Mouse (Mus musculus): ENCODE measurements around the gene Ppp1r27. TPM values are rescaled to one million over a fixed set of nuclear protein-coding genes. Genes with fewer than 3 reads are reported as not detected.

Ppp1r27 gene
- polyA plus RNA-seq, 1 experiment from 2014 or later, result 9.6 TPM

- Histone ChIP-seq H3K4me3 (ENCODE audit: low read depth, low read length) (peak overlapping the region; percentile 88), H3K4me1 (ENCODE audit: control insufficient read depth, insufficient read depth, low read length) (peaks cover 9% of the 10 kb centered on the region), H3K9me3 (ENCODE audit: control insufficient read depth, low read length) (peaks cover 4% of the 10 kb centered on the region; the same call in 1 of the 2 replicates), H3K4me2 (ENCODE audit: low read depth, low read length) (peak overlapping the region; percentile 64), H3K36me3 (ENCODE audit: control insufficient read depth, insufficient read depth, low read length) (peaks cover 69% of the 10 kb centered on the region), H3K27me3 (replicated peaks; ENCODE audit: control insufficient read depth, insufficient read depth, low read length) (no peaks in the 10 kb centered on the region), H3K9ac (ENCODE audit: low read depth, low read length) (peak overlapping the region; percentile 94), H3K27ac (replicated peaks; ENCODE audit: low read depth, low read length) (peak overlapping the region; percentile 96)
- ATAC-seq (ENCODE audit: low read depth), result no peak
- WGBS, result 72% methylated on average over 8 of the region's 8 CpGs
- no peak for DNase-seq (ENCODE audit: low spot score)
Measured at GRCm38 (mm10) chr11:120582268-120582981, 31.5 kb upstream of the Ppp1r27 start.

DNA sequence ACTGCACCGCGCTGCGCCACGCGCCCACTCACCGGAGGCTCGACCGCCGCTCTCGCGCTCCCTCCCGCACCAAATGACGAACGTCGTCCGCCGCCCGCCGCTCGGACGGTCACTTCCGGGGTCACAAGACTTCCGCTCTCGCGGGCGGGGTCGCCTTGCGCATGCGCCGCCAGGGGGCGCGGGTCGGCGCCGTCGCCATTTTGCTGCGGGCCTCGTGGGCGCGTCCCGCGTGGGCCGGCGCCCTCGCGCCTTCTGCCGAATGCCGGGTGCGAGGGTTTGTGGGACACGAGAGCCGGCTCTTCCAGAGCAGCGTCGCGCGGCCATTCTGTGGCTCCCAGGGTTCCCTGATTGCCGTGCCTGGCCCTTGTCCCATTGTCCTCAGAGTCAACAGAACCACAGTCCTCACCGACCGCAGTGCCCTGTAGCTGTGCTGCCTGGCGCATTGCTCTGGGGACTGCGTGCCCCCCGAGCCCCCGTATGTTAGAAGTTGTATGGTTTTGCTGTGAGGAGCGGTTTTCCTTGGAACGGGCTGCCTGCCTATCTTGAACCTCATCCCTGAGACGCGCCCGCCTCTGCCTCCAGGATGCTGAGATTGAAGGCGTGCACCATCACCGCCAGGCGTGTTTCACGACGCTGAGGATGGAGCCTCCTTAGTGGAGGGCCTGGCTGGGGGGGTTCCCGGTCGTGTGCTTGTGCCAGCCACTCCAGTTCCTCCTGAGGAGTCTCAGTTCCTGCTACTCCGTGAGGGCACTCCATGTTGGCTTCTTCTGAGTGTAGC is 30.7 kb upstream of the Ppp1r27 start, which contains the start of gene Arhgdia:
TSS of gene Arhgdia (minus strand) at position 135 of the 778 bp plus-strand sequence.
- peak; percentile 88 for DNase-seq (ENCODE audit: low spot score)
- H3K36me3 ChIP-seq (ENCODE audit: control insufficient read depth, insufficient read depth, low read length), result peaks cover 66% of the 10 kb centered on the region
- H3K9me3 ChIP-seq (ENCODE audit: control insufficient read depth, low read length), result peaks cover 4% of the 10 kb centered on the region; the same call in 1 of the 2 replicates
- no peaks in the 10 kb centered on the region for H3K27me3 ChIP-seq (replicated peaks; ENCODE audit: control insufficient read depth, insufficient read depth, low read length)
- peak within 1 kb of the TSS; percentile 94 for H3K9ac ChIP-seq (ENCODE audit: low read depth, low read length)
- peak within 1 kb of the TSS; percentile 88 for H3K4me3 ChIP-seq (ENCODE audit: low read depth, low read length)
- peaks cover 9% of the 10 kb centered on the region for H3K4me1 ChIP-seq (ENCODE audit: control insufficient read depth, insufficient read depth, low read length)
- ATAC-seq (ENCODE audit: low read depth), result peak; percentile 58
- H3K27ac ChIP-seq (replicated peaks; ENCODE audit: low read depth, low read length), result peak within 1 kb of the TSS; percentile 96
- WGBS, result 9% methylated on average over 56 of the region's 75 CpGs
- peak within 1 kb of the TSS; percentile 64 for H3K4me2 ChIP-seq (ENCODE audit: low read depth, low read length)

DNA sequence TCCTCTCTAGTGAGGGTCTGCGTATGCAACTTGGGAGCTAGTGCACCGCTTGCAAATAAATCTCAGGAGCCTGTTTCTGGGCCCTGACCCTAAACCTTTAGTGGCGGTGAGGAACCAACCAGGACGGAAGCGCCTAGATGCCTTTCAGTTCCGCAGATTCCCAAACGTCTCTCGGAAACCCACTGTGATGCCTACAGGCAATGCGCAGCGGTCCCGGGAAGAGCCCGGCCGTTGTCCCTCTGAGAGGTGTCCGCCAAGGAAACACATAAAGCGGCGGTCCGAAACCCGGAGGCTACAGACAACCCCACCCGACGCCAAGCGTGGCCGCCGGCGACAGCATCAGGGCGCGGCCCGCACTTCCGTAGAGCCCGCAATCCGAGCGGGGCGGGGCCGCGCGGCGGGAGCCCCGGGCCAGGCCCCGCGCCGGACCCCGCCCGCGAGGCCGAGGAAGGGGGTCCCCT is 30.0 kb upstream of the Ppp1r27 start:
- Histone ChIP-seq H3K27ac (replicated peaks; ENCODE audit: low read depth, low read length) (peak overlapping the region; percentile 96), H3K4me3 (ENCODE audit: low read depth, low read length) (peak overlapping the region; percentile 88), H3K9ac (ENCODE audit: low read depth, low read length) (peak overlapping the region; percentile 94), H3K27me3 (replicated peaks; ENCODE audit: control insufficient read depth, insufficient read depth, low read length) (no peaks in the 10 kb centered on the region), H3K9me3 (ENCODE audit: control insufficient read depth, low read length) (peaks cover 4% of the 10 kb centered on the region; the same call in 1 of the 2 replicates), H3K4me2 (ENCODE audit: low read depth, low read length) (peak overlapping the region; percentile 64), H3K4me1 (ENCODE audit: control insufficient read depth, insufficient read depth, low read length) (peaks cover 9% of the 10 kb centered on the region), H3K36me3 (ENCODE audit: control insufficient read depth, insufficient read depth, low read length) (peaks cover 58% of the 10 kb centered on the region)
- peak; percentile 21 for ATAC-seq (ENCODE audit: low read depth)
- WGBS, result under 1% methylated on average over 18 of the region's 44 CpGs
- peak; percentile 33 for DNase-seq (ENCODE audit: low spot score)

- no peak for ATAC-seq (ENCODE audit: low read depth)
- peaks cover 9% of the 10 kb centered on the region for H3K4me1 ChIP-seq (ENCODE audit: control insufficient read depth, insufficient read depth, low read length)
Measured at GRCm38 (mm10) chr11:120580190-120580589, 29.3 kb upstream of the Ppp1r27 start.

DNA sequence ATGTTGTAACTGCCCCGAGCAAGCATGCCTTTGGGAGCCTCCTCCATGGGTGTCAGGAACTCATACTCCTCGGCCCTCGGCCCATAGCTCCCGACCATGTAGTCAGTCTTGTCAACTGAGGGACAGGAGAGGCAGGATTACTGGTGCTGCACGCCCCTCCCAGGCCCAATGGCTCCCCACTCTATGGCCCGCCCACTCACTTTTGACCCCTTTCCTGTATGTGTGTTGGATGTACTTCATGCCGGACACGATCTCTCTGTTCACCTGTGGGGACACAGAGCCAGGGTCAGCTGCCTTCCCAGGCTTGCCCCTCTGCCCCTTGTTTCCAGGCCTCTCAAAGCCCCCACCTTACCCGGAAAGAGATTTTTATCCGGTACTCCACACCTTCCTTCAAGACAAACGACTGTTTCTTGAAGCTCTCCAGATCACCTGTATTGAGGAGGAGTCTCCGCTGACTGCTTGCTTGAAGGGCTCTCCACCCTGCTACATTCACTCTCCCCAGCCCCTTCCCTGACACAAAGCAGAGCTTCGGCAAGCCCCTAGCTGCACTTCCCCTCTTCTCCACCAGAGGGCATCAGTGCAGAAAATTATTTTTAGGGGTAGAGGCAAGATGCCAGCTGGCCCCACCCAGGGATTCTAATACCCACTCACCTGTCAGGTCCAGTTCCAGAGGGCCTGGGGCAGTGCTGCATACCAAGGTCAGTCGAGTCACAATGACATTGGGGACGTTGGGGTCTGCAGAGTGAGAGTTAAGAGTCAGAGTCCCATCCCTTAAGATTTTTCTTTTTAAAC is 28.6 kb upstream of the Ppp1r27 start:
- Histone ChIP-seq H3K9me3 (ENCODE audit: control insufficient read depth, low read length) (peaks cover 4% of the 10 kb centered on the region; the same call in 1 of the 2 replicates), H3K9ac (ENCODE audit: low read depth, low read length) (peak overlapping the region; percentile 94), H3K27ac (replicated peaks; ENCODE audit: low read depth, low read length) (peak overlapping the region; percentile 96; the same call in 1 of the 2 replicates), H3K27me3 (replicated peaks; ENCODE audit: control insufficient read depth, insufficient read depth, low read length) (no peaks in the 10 kb centered on the region), H3K4me2 (ENCODE audit: low read depth, low read length) (peak overlapping the region; percentile 64), H3K36me3 (ENCODE audit: control insufficient read depth, insufficient read depth, low read length) (peaks cover 46% of the 10 kb centered on the region), H3K4me1 (ENCODE audit: control insufficient read depth, insufficient read depth, low read length) (peaks cover 11% of the 10 kb centered on the region), H3K4me3 (ENCODE audit: low read depth, low read length) (peak overlapping the region; percentile 88)
- peak; percentile 65 for DNase-seq (ENCODE audit: low spot score)
- ATAC-seq (ENCODE audit: low read depth), result no peak
- 57% methylated on average over 15 of the region's 15 CpGs for WGBS

More at GRCm38 (mm10) chr11:120580190-120580589, 29.3 kb upstream of the Ppp1r27 start:
- H3K27me3 ChIP-seq (replicated peaks; ENCODE audit: control insufficient read depth, insufficient read depth, low read length), result no peaks in the 10 kb centered on the region
- peaks cover 4% of the 10 kb centered on the region; the same call in 1 of the 2 replicates for H3K9me3 ChIP-seq (ENCODE audit: control insufficient read depth, low read length)
- WGBS, result 66% methylated on average over 7 of the region's 7 CpGs
- peaks cover 52% of the 10 kb centered on the region for H3K36me3 ChIP-seq (ENCODE audit: control insufficient read depth, insufficient read depth, low read length)
- peak overlapping the region; percentile 96 for H3K27ac ChIP-seq (replicated peaks; ENCODE audit: low read depth, low read length)
- no peak for DNase-seq (ENCODE audit: low spot score)
- peak overlapping the region; percentile 94 for H3K9ac ChIP-seq (ENCODE audit: low read depth, low read length)
- H3K4me2 ChIP-seq (ENCODE audit: low read depth, low read length), result peak overlapping the region; percentile 64
- peak overlapping the region; percentile 88 for H3K4me3 ChIP-seq (ENCODE audit: low read depth, low read length)

DNA sequence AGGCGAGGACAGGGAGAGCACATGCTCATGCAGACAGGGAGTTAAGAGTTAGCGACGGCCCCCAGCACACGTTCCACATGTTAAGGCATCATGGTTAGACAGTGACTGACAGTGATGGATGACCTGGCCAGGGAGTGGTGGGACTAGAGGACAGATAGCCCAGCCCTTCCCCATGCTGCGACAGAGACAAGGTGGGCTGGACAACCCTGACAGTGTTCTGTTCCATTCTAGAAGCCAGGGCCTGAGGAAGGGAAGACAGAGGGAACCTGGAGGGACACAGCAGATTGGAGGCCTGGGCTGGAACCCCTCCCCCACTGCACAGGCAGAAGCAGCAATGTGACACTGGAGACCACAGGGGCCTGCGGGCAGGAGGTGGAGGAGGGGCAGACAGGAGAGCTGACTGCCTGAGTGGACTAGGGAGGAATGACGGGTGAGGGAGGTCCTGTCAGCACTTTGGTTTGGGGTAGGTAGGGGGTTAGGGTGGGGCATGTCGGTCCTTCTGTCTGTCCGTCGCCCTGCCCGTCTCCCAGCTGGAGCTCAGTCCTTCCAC is 27.8 kb upstream of the Ppp1r27 start:
- Histone ChIP-seq H3K9ac (ENCODE audit: low read depth, low read length) (0 out of 2 replicates have a peak overlapping the region, but pooled peaks have one; percentile 94), H3K4me1 (ENCODE audit: control insufficient read depth, insufficient read depth, low read length) (peaks cover 16% of the 10 kb centered on the region), H3K4me2 (ENCODE audit: low read depth, low read length) (no peak overlapping the region), H3K9me3 (ENCODE audit: control insufficient read depth, low read length) (peaks cover 1% of the 10 kb centered on the region; the same call in 1 of the 2 replicates), H3K27ac (replicated peaks; ENCODE audit: low read depth, low read length) (no peak overlapping the region), H3K4me3 (ENCODE audit: low read depth, low read length) (no peak overlapping the region), H3K36me3 (ENCODE audit: control insufficient read depth, insufficient read depth, low read length) (peaks cover 38% of the 10 kb centered on the region), H3K27me3 (replicated peaks; ENCODE audit: control insufficient read depth, insufficient read depth, low read length) (no peaks in the 10 kb centered on the region)
- ATAC-seq (ENCODE audit: low read depth) (no peak), DNase-seq (ENCODE audit: low spot score) (no peak)
- WGBS, result 70% methylated on average over 11 of the region's 11 CpGs

- H3K27ac ChIP-seq (replicated peaks; ENCODE audit: low read depth, low read length), result no peak overlapping the region
- H3K9me3 ChIP-seq (ENCODE audit: control insufficient read depth, low read length), result no peaks in the 10 kb centered on the region
- WGBS, result 74% methylated on average over 9 of the region's 10 CpGs
Measured at GRCm38 (mm10) chr11:120578024-120578693, 27.2 kb upstream of the Ppp1r27 start.

More at GRCm38 (mm10) chr11:120578024-120578693, 27.2 kb upstream of the Ppp1r27 start:
- Histone ChIP-seq H3K27me3 (replicated peaks; ENCODE audit: control insufficient read depth, insufficient read depth, low read length) (no peaks in the 10 kb centered on the region), H3K36me3 (ENCODE audit: control insufficient read depth, insufficient read depth, low read length) (peaks cover 33% of the 10 kb centered on the region), H3K4me3 (ENCODE audit: low read depth, low read length) (no peak overlapping the region), H3K9ac (ENCODE audit: low read depth, low read length) (0 out of 2 replicates have a peak overlapping the region, but pooled peaks have one; percentile 36), H3K4me2 (ENCODE audit: low read depth, low read length) (no peak overlapping the region), H3K4me1 (ENCODE audit: control insufficient read depth, insufficient read depth, low read length) (peaks cover 16% of the 10 kb centered on the region)
- ATAC-seq (ENCODE audit: low read depth) (no peak), DNase-seq (ENCODE audit: low spot score) (no peak)

Data from embryonic facial prominence, embryonic 14.5 days (tissue).